Mouse (Mus musculus) erythroblast, embryonic 14.5 days (primary cell): ENCODE data around the gene Ncam1.

Experiments
- GATA1 ChIP-seq: IDR thresholded peaks from 2 replicates; pipeline ENCODE4 v1.6.1; 2012; ENCODE audit warnings: low read length, inconsistent platforms, mixed read lengths
- TAL1 ChIP-seq: IDR thresholded peaks from 3 replicates; pipeline ENCODE4 v1.6.1; 2012; ENCODE audit warnings: low read length, inconsistent platforms, mixed read lengths

- no peak for TF ChIP-seq TAL1
- no peak for TF ChIP-seq GATA1
Measured at GRCm38 (mm10) chr9:49714091-49714490, 84.6 kb downstream of the Ncam1 start.
